Mouse (Mus musculus) forebrain, embryonic 14.5 days (tissue): ENCODE data around the gene Olfr763. TPM values are rescaled to one million over a fixed set of nuclear protein-coding genes. Genes with fewer than 3 reads are reported as not detected.

Experiments used
- ATAC-seq: fragments of 200-750 bp; cut with Nextera tagmentation; 2 replicates; pipeline ENCODE4 v1.8.0; 2017; ENCODE audit warnings: mild to moderate bottlenecking, moderate library complexity
- DNase-seq: peaks from one replicate; pipeline ENCODE4 v3.0.0-alpha.2; 2015; ENCODE audit warnings: low spot score
- H3K27ac ChIP-seq: fragments of 300-500 bp; sonication (generic); 2 replicates; pipeline ENCODE4 v1.5.1; 2014; ENCODE audit warnings: low read depth, mild to moderate bottlenecking, control low read depth, low read length, moderate library complexity
- H3K27me3 ChIP-seq: fragments of 300-500 bp; sonication (generic); replicated peaks from 2 replicates; pipeline ENCODE4 v1.6.1; 2014; ENCODE audit warnings: low read length, control low read depth, mixed read lengths; ENCODE audit not compliant: control insufficient read depth, insufficient read depth
- H3K36me3 ChIP-seq: fragments of 300-500 bp; sonication (generic); 2 replicates; pipeline ENCODE4 v1.6.1; 2014; ENCODE audit warnings: low read length, control low read depth; ENCODE audit not compliant: control insufficient read depth, insufficient read depth
- H3K4me1 ChIP-seq: fragments of 300-500 bp; sonication (generic); 2 replicates; pipeline ENCODE4 v1.6.1; 2014; ENCODE audit warnings: antibody characterized with exemption, low read length, control low read depth; ENCODE audit not compliant: control insufficient read depth, insufficient read depth
- H3K4me2 ChIP-seq: fragments of 300-500 bp; sonication (generic); 2 replicates; pipeline ENCODE4 v1.6.1; 2014; ENCODE audit warnings: mild to moderate bottlenecking, control low read depth, low read length
- H3K4me3 ChIP-seq: fragments of 300-500 bp; sonication (generic); 2 replicates; pipeline ENCODE4 v1.5.1; 2014; ENCODE audit warnings: low read depth, low read length, control low read depth
- H3K9ac ChIP-seq: fragments of 300-500 bp; sonication (generic); 2 replicates; pipeline ENCODE4 v1.6.1; 2014; ENCODE audit warnings: mild to moderate bottlenecking, low read length, control low read depth, moderate library complexity
- H3K9me3 ChIP-seq: fragments of 300-500 bp; sonication (generic); replicated peaks from 2 replicates; pipeline ENCODE4 v1.6.1; 2016; ENCODE audit warnings: low read length, control low read depth, mixed read lengths; ENCODE audit not compliant: control insufficient read depth
- WGBS: fragments of 180-500 bp; shearing (Covaris S2); extraction: QIAGEN DNeasy Blood & Tissue Kit; methylation state at CpG from one replicate; pipeline ENCODE4 v1.1.7; 2014; 5-methylcytosine and 5-hydroxymethylcytosine counted together
- polyA plus RNA-seq: library from polyadenylated mRNA; unstranded; fragments of >200 nt; fragmentation: Nextera tagmentation; extraction: Ambion mirVana; gene quantifications from 2 replicates; pipeline ENCODE4 v1.2.1, GENCODE M21; 2014

The Olfr763 gene
- polyA plus RNA-seq, result not detected in 2 replicates

DNA sequence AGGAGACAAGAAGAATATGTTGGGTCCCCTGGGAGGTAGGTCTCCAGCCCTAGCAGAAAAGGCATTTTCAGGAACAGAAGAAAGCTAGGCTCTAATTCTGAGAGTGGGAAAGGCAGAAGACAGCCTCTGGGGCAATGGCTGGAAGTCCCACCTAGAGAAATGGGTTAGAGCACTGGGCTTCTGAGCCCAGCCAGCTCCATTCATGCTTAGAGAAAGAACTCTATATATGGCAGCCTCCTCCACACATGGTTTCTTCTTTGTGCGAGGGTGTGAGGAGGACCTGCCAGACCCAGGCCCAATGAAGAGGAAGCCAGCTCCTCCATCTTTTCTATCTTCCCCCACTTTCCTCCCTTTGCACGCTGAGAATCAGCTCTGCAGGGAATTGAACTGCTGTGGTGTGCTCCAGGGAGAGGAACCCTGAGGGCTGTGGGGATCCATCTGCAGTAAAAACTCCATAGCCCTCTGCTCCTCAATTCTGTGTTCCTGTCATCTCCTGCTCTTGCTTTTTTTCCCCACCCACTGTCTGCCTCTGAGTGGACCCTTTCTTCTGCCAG is at the start of gene Olfr763:
TSS of gene Olfr763 (plus strand) at position 504 of the 554 bp plus-strand sequence.
- no peaks in the 10 kb centered on the region for H3K27me3 ChIP-seq
- H3K4me3 ChIP-seq, result no peak within 1 kb of the TSS
- WGBS, result 80% methylated on average over 2 of the region's 2 CpGs
- H3K9ac ChIP-seq, result no peak within 1 kb of the TSS
- no peaks in the 10 kb centered on the region for H3K4me1 ChIP-seq
- H3K27ac ChIP-seq, result no peak within 1 kb of the TSS
- DNase-seq (no peak), ATAC-seq (no peak)
- H3K9me3 ChIP-seq, result no peaks in the 10 kb centered on the region
- H3K4me2 ChIP-seq, result no peak within 1 kb of the TSS
- no peaks in the 10 kb centered on the region for H3K36me3 ChIP-seq

- Histone ChIP-seq H3K4me3 (no peak overlapping the region), H3K9ac (no peak overlapping the region), H3K36me3 (no peaks in the 10 kb centered on the region), H3K27ac (no peak overlapping the region), H3K4me2 (no peak overlapping the region), H3K27me3 (no peaks in the 10 kb centered on the region), H3K9me3 (no peaks in the 10 kb centered on the region), H3K4me1 (no peaks in the 10 kb centered on the region)
- 76% methylated on average over 2 of the region's 2 CpGs for WGBS
- ATAC-seq, result no peak
- DNase-seq, result no peak
These were observed 45.6 kb upstream of the Olfr763 start for GRCm38 (mm10) chr10:128964961-128965360.

GRCm38 (mm10) chr10:128965871-128966270 is 44.7 kb upstream of the Olfr763 start:
- ATAC-seq (no peak), DNase-seq (no peak)
- no peak overlapping the region for H3K4me3 ChIP-seq
- no peak overlapping the region for H3K9ac ChIP-seq
- no peaks in the 10 kb centered on the region for H3K27me3 ChIP-seq
- H3K4me1 ChIP-seq, result no peaks in the 10 kb centered on the region
- no peaks in the 10 kb centered on the region for H3K36me3 ChIP-seq
- no peak overlapping the region for H3K4me2 ChIP-seq
- H3K9me3 ChIP-seq, result no peaks in the 10 kb centered on the region
- 88% methylated on average over 6 of the region's 6 CpGs for WGBS
- H3K27ac ChIP-seq, result no peak overlapping the region

DNA sequence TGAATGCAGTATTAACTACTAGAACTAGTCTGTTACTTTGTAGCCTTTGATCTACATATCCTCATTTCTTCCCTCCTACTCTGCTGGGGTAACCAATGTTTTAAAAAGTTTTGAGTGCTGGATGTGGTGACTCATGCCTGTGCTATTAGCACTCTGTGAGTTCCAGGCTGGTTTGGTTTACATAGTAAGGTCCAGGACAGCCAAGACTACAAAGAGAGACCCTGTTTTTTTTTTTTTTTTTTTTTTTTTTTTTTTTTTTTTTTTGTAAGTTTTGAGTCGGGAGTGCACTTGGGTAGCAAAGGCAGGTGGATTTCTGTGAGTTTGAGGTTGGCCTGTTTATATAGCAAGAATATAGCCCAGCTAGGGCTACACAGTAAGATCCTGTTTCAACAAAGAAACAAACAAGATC is 42.2 kb upstream of the Olfr763 start:
- H3K9me3 ChIP-seq, result no peaks in the 10 kb centered on the region
- no peak for DNase-seq
- no peak for ATAC-seq
- H3K27me3 ChIP-seq, result no peaks in the 10 kb centered on the region
- no peak overlapping the region for H3K4me2 ChIP-seq
- H3K9ac ChIP-seq, result no peak overlapping the region
- no peaks in the 10 kb centered on the region for H3K4me1 ChIP-seq
- H3K36me3 ChIP-seq, result no peaks in the 10 kb centered on the region
- no peak overlapping the region for H3K4me3 ChIP-seq
- WGBS, result 55% methylated on average over 1 of the region's 1 CpGs
- no peak overlapping the region for H3K27ac ChIP-seq

- Histone ChIP-seq H3K4me1 (no peaks in the 10 kb centered on the region), H3K9ac (no peak overlapping the region), H3K27me3 (no peaks in the 10 kb centered on the region), H3K36me3 (no peaks in the 10 kb centered on the region), H3K4me2 (no peak overlapping the region), H3K4me3 (no peak overlapping the region), H3K27ac (no peak overlapping the region), H3K9me3 (no peaks in the 10 kb centered on the region)
- ATAC-seq, result no peak
- WGBS, result 51% methylated on average over 1 of the region's 1 CpGs
- DNase-seq, result no peak
These were observed 39.8 kb upstream of the Olfr763 start for GRCm38 (mm10) chr10:128970740-128971250.

- Histone ChIP-seq H3K27ac (no peak overlapping the region), H3K9ac (no peak overlapping the region), H3K4me1 (no peaks in the 10 kb centered on the region), H3K4me2 (no peak overlapping the region), H3K27me3 (no peaks in the 10 kb centered on the region), H3K9me3 (no peaks in the 10 kb centered on the region), H3K36me3 (no peaks in the 10 kb centered on the region), H3K4me3 (no peak overlapping the region)
- DNase-seq, result no peak
- WGBS, result 86% methylated on average over 4 of the region's 4 CpGs
- ATAC-seq, result no peak
These were observed 37.8 kb upstream of the Olfr763 start for GRCm38 (mm10) chr10:128972841-128973240.

GRCm38 (mm10) chr10:128976395-128976794 is 34.2 kb upstream of the Olfr763 start:
- Histone ChIP-seq H3K27ac (no peak overlapping the region), H3K9me3 (no peaks in the 10 kb centered on the region), H3K4me3 (no peak overlapping the region), H3K4me1 (no peaks in the 10 kb centered on the region), H3K9ac (no peak overlapping the region), H3K4me2 (no peak overlapping the region), H3K27me3 (no peaks in the 10 kb centered on the region), H3K36me3 (no peaks in the 10 kb centered on the region)
- ATAC-seq (no peak), DNase-seq (no peak)
- 65% methylated on average over 3 of the region's 3 CpGs for WGBS

DNA sequence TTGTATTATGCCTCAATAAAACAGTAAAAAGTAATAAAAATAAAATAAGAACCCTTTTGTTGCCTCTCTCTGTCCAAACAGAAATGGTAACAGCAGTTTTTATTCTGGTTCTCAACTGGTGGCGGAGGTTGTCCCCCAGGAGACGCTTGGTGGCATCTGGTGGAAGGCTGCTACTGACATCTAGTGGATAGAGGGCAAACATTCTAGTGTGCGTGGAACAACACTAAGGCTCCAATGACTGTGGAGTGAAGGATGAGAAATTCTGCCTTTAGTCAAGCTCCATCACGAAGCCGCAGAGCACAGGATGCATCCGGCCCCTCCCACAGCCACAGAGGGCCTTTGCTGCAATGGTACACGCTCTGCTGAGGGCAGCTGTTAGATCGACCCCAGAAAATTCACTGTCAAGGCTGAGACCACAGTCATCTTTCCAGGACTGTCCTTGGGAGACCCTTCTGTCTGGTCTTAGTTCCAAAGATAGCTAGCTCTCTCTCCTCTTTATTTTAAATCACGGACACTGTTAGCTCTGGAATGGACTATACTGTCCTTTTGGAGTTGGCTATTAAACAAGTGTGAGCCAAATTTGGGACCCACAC is 33.0 kb upstream of the Olfr763 start:
- H3K36me3 ChIP-seq, result no peaks in the 10 kb centered on the region
- H3K27me3 ChIP-seq, result no peaks in the 10 kb centered on the region
- no peaks in the 10 kb centered on the region for H3K4me1 ChIP-seq
- H3K9ac ChIP-seq, result no peak overlapping the region
- H3K27ac ChIP-seq, result no peak overlapping the region
- no peak overlapping the region for H3K4me3 ChIP-seq
- no peak overlapping the region for H3K4me2 ChIP-seq
- ATAC-seq (peak; percentile 85), DNase-seq (peak; percentile 82)
- no peaks in the 10 kb centered on the region for H3K9me3 ChIP-seq
- WGBS, result 32% methylated on average over 9 of the region's 9 CpGs

DNA sequence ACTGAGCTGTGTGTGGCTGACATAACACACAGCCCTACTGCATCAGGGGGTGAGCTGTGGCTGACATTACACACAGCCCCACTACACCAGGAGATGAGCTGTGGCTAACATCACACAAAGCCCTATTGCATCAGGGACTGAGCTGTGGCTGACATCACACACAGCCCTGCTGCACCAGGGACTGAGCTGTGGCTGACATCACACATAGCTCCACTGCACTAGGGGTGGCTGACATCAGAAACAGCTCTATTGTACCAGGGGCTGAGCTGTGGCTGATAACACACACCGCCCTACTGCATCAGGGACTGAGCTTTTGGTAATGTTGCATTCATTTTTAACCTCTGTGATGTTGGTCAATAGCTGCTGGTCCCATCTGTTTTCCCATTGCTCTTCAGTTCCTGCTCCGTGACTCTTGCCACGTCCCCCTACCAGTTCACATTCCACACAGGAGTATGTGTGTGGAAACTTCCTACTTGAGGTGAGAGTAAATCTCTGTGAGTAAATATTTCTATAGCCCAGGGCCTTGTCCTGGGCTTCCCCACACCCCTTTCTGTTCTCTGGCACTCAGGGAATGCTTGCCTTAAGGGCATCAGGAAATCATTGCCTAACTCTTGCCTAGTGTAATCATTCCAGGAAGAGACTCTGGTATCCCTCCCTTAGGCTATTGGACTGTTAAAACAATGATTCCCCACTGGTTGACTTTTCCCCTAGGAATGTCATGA is 29.8 kb upstream of the Olfr763 start:
- H3K4me2 ChIP-seq, result no peak overlapping the region
- no peak overlapping the region for H3K4me3 ChIP-seq
- no peaks in the 10 kb centered on the region for H3K4me1 ChIP-seq
- ATAC-seq (no peak), DNase-seq (no peak)
- no peaks in the 10 kb centered on the region for H3K36me3 ChIP-seq
- 84% methylated on average over 3 of the region's 3 CpGs for WGBS
- H3K9me3 ChIP-seq, result no peaks in the 10 kb centered on the region
- H3K9ac ChIP-seq, result no peak overlapping the region
- no peak overlapping the region for H3K27ac ChIP-seq
- H3K27me3 ChIP-seq, result no peaks in the 10 kb centered on the region
